Mouse (Mus musculus) stomach, embryonic 16.5 days (tissue): Measurements from ENCODE around the gene Pgap3. TPM values are rescaled to one million over a fixed set of nuclear protein-coding genes. Genes with fewer than 3 reads are reported as not detected.

Experiments
- ATAC-seq: fragments of 200-750 bp; cut with Nextera tagmentation; 2 replicates; pipeline ENCODE4 v1.8.0; 2017; ENCODE audit warnings: moderate number of reproducible peaks, moderate TSS enrichment; ENCODE audit not compliant: insufficient read depth, low FRiP score
- H3K27ac ChIP-seq: fragments of 300-500 bp; sonication (generic); 2 replicates; pipeline ENCODE4 v1.5.1; 2014; ENCODE audit warnings: low read length
- H3K27me3 ChIP-seq: fragments of 300-500 bp; sonication (generic); 2 replicates; pipeline ENCODE4 v1.6.1; 2014; ENCODE audit warnings: low read length, control low read depth, mixed read lengths; ENCODE audit not compliant: control insufficient read depth, insufficient read depth
- H3K36me3 ChIP-seq: fragments of 300-500 bp; sonication (generic); 2 replicates; pipeline ENCODE4 v1.6.1; 2014; ENCODE audit warnings: low read length; ENCODE audit not compliant: control insufficient read depth, insufficient read depth
- H3K4me1 ChIP-seq: fragments of 300-500 bp; sonication (generic); 2 replicates; pipeline ENCODE4 v1.6.1; 2014; ENCODE audit warnings: low read length, control low read depth, mixed read lengths; ENCODE audit not compliant: control insufficient read depth, insufficient read depth
- H3K4me2 ChIP-seq: fragments of 300-500 bp; sonication (generic); 2 replicates; pipeline ENCODE4 v1.6.1; 2014; ENCODE audit warnings: low read depth, low read length, mixed read lengths
- H3K4me3 ChIP-seq: fragments of 300-500 bp; sonication (generic); replicated peaks from 2 replicates; pipeline ENCODE4 v1.5.1; 2014; ENCODE audit warnings: mild to moderate bottlenecking, low read length
- H3K9ac ChIP-seq: fragments of 300-500 bp; sonication (generic); 2 replicates; pipeline ENCODE4 v1.6.1; 2014; ENCODE audit warnings: low read length
- H3K9me3 ChIP-seq: fragments of 300-500 bp; sonication (generic); replicated peaks from 2 replicates; pipeline ENCODE4 v1.6.1; 2016; ENCODE audit warnings: low read length, control low read depth; ENCODE audit not compliant: control insufficient read depth
- WGBS: fragments of 180-500 bp; shearing (Covaris S2); extraction: QIAGEN DNeasy Blood & Tissue Kit; methylation state at CpG from one replicate; pipeline ENCODE4 v1.1.7; 2014; 5-methylcytosine and 5-hydroxymethylcytosine counted together
- polyA plus RNA-seq: library from polyadenylated mRNA; unstranded; fragments of >200 nt; fragmentation: Nextera tagmentation; extraction: Ambion mirVana; gene quantifications from 2 replicates; pipeline ENCODE4 v1.2.1, GENCODE M21; 2015

Pgap3 gene
- polyA plus RNA-seq, 1 experiment from 2014 or later: 17.0 TPM

GRCm38 (mm10) chr11:98347385-98348082 lies 52.8 kb downstream of the Pgap3 start:
- H3K27me3 ChIP-seq: peaks cover 57% of the 10 kb centered on the region
- H3K27ac ChIP-seq: no peak overlapping the region
- H3K9ac ChIP-seq: no peak overlapping the region
- H3K36me3 ChIP-seq: no peaks in the 10 kb centered on the region
- no peak overlapping the region for H3K4me3 ChIP-seq
- ATAC-seq: no peak
- H3K9me3 ChIP-seq: no peaks in the 10 kb centered on the region
- H3K4me2 ChIP-seq: peak overlapping the region; percentile 97; the same call in 1 of the 2 replicates
- WGBS: 8% methylated on average over 10 of the region's 12 CpGs
- H3K4me1 ChIP-seq: peaks cover 7% of the 10 kb centered on the region; the same call in 1 of the 2 replicates

- Histone ChIP-seq H3K27me3 (peaks cover 54% of the 10 kb centered on the region), H3K4me3 (no peak overlapping the region), H3K36me3 (no peaks in the 10 kb centered on the region), H3K9me3 (no peaks in the 10 kb centered on the region), H3K4me2 (no peak overlapping the region), H3K4me1 (peaks cover 12% of the 10 kb centered on the region), H3K27ac (no peak overlapping the region), H3K9ac (no peak overlapping the region)
- WGBS: 12% methylated on average over 9 of the region's 9 CpGs
- no peak for ATAC-seq
These were observed 54.1 kb downstream of the Pgap3 start for GRCm38 (mm10) chr11:98346168-98346567.

GRCm38 (mm10) chr11:98345253-98345652 lies 55.0 kb downstream of the Pgap3 start:
- no peak for ATAC-seq
- Histone ChIP-seq H3K4me3 (no peak overlapping the region), H3K9me3 (no peaks in the 10 kb centered on the region), H3K9ac (no peak overlapping the region), H3K27me3 (peaks cover 51% of the 10 kb centered on the region), H3K27ac (no peak overlapping the region), H3K4me1 (peaks cover 12% of the 10 kb centered on the region), H3K4me2 (peak overlapping the region; percentile 39), H3K36me3 (no peaks in the 10 kb centered on the region)
- WGBS: 1% methylated on average over 14 of the region's 14 CpGs

GRCm38 (mm10) chr11:98342000-98342945 lies 58.0 kb downstream of the Pgap3 start:
- H3K27ac ChIP-seq: no peak overlapping the region
- H3K9me3 ChIP-seq: no peaks in the 10 kb centered on the region
- ATAC-seq: peak; percentile 50
- H3K36me3 ChIP-seq: no peaks in the 10 kb centered on the region
- peak overlapping the region; percentile 60 for H3K4me2 ChIP-seq
- peaks cover 20% of the 10 kb centered on the region for H3K4me1 ChIP-seq
- H3K4me3 ChIP-seq: peak overlapping the region; percentile 42
- H3K9ac ChIP-seq: peak overlapping the region; percentile 59
- peaks cover 53% of the 10 kb centered on the region for H3K27me3 ChIP-seq
- WGBS: 2% methylated on average over 28 of the region's 29 CpGs

GRCm38 (mm10) chr11:98341174-98341573 lies 59.1 kb downstream of the Pgap3 start:
- WGBS: 64% methylated on average over 4 of the region's 4 CpGs
- no peak overlapping the region for H3K4me2 ChIP-seq

GRCm38 (mm10) chr11:98340597-98340996 lies 59.7 kb downstream of the Pgap3 start:
- H3K4me2 ChIP-seq: no peak overlapping the region
- no peaks in the 10 kb centered on the region for H3K36me3 ChIP-seq
- WGBS: 3% methylated on average over 4 of the region's 4 CpGs
- peaks cover 56% of the 10 kb centered on the region for H3K27me3 ChIP-seq
- no peak overlapping the region for H3K9ac ChIP-seq
- peaks cover 20% of the 10 kb centered on the region for H3K4me1 ChIP-seq
- H3K4me3 ChIP-seq: no peak overlapping the region
- H3K27ac ChIP-seq: no peak overlapping the region
- ATAC-seq: no peak
- no peaks in the 10 kb centered on the region for H3K9me3 ChIP-seq

More at GRCm38 (mm10) chr11:98341174-98341573, 59.1 kb downstream of the Pgap3 start:
- no peaks in the 10 kb centered on the region for H3K9me3 ChIP-seq
- no peak overlapping the region for H3K4me3 ChIP-seq
- no peak overlapping the region for H3K9ac ChIP-seq
- no peak for ATAC-seq
- H3K36me3 ChIP-seq: no peaks in the 10 kb centered on the region
- peaks cover 53% of the 10 kb centered on the region for H3K27me3 ChIP-seq
- no peak overlapping the region for H3K27ac ChIP-seq
- H3K4me1 ChIP-seq: peaks cover 20% of the 10 kb centered on the region

- Histone ChIP-seq H3K27me3 (peaks cover 64% of the 10 kb centered on the region), H3K36me3 (no peaks in the 10 kb centered on the region), H3K9ac (peak overlapping the region; percentile 78; the same call in 1 of the 2 replicates), H3K4me3 (peak overlapping the region; percentile 56), H3K4me1 (peaks cover 20% of the 10 kb centered on the region), H3K4me2 (peak overlapping the region; percentile 99), H3K9me3 (no peaks in the 10 kb centered on the region), H3K27ac (no peak overlapping the region)
- 15% methylated on average over 11 of the region's 11 CpGs for WGBS
- no peak for ATAC-seq
These were observed 60.5 kb downstream of the Pgap3 start for GRCm38 (mm10) chr11:98339679-98340287.

GRCm38 (mm10) chr11:98339071-98339501 lies 61.2 kb downstream of the Pgap3 start:
- Histone ChIP-seq H3K27ac (no peak overlapping the region), H3K4me1 (peaks cover 20% of the 10 kb centered on the region), H3K36me3 (no peaks in the 10 kb centered on the region), H3K4me2 (peak overlapping the region; percentile 99), H3K27me3 (peaks cover 71% of the 10 kb centered on the region), H3K9ac (peak overlapping the region; percentile 78), H3K4me3 (peak overlapping the region; percentile 56), H3K9me3 (no peaks in the 10 kb centered on the region)
- under 1% methylated on average over 19 of the region's 19 CpGs for WGBS
- ATAC-seq: no peak
